Mouse (Mus musculus) gonadal fat pad, adult 2 months (tissue): ENCODE results near the gene 4930583I09Rik. TPM values are rescaled to one million over a fixed set of nuclear protein-coding genes. Genes with fewer than 3 reads are reported as not detected.

Experiments
- DNase-seq: peaks from one replicate; pipeline ENCODE4 v3.0.0-alpha.2; 2012; ENCODE audit warnings: low read depth
- polyA plus RNA-seq: library from polyadenylated mRNA; depleted of rRNA; stranded (reverse); fragments of >200 nt; gene quantifications from 2 replicates; pipeline ENCODE4 v1.2.3, GENCODE M21; 2012; rRNA removed

Gene 4930583I09Rik
- polyA plus RNA-seq = not detected in 2 replicates

GRCm38 (mm10) chr17:64835928-64836327 is at the start of gene 4930583I09Rik:
4930583I09Rik (minus strand) TSS chr17:64836071.
- DNase-seq = no peak

- DNase-seq = no peak
Measured at GRCm38 (mm10) chr17:64876111-64876510, 40.2 kb upstream of the 4930583I09Rik start.

GRCm38 (mm10) chr17:64873651-64874072 is 37.8 kb upstream of the 4930583I09Rik start:
- DNase-seq = peak; percentile 5

GRCm38 (mm10) chr17:64863817-64864216 is 27.9 kb upstream of the 4930583I09Rik start:
- DNase-seq = no peak

GRCm38 (mm10) chr17:64860963-64861362 is 25.1 kb upstream of the 4930583I09Rik start:
- no peak for DNase-seq

- no peak for DNase-seq
Measured at GRCm38 (mm10) chr17:64858848-64859247, 23.0 kb upstream of the 4930583I09Rik start.

GRCm38 (mm10) chr17:64848031-64848430 is 12.2 kb upstream of the 4930583I09Rik start:
- no peak for DNase-seq

- DNase-seq = no peak
Measured at GRCm38 (mm10) chr17:64846654-64847053, 10.8 kb upstream of the 4930583I09Rik start.

GRCm38 (mm10) chr17:64836892-64837291 is 1.0 kb upstream of the 4930583I09Rik start:
- DNase-seq = no peak

- DNase-seq = no peak
Measured at GRCm38 (mm10) chr17:64836352-64836751, 481 bp upstream of the 4930583I09Rik start.

GRCm38 (mm10) chr17:64833906-64834490 is 1.9 kb downstream of the 4930583I09Rik start:
- DNase-seq = no peak

- DNase-seq = no peak
Measured at GRCm38 (mm10) chr17:64833071-64833470, 2.8 kb downstream of the 4930583I09Rik start.

GRCm38 (mm10) chr17:64827482-64827881 is 8.4 kb downstream of the 4930583I09Rik start:
- no peak for DNase-seq

GRCm38 (mm10) chr17:64826843-64827242 is 9.0 kb downstream of the 4930583I09Rik start:
- DNase-seq = no peak

GRCm38 (mm10) chr17:64822561-64822960 is 13.3 kb downstream of the 4930583I09Rik start:
- no peak for DNase-seq

- DNase-seq = no peak
Measured at GRCm38 (mm10) chr17:64820841-64821593, 14.9 kb downstream of the 4930583I09Rik start.

- no peak for DNase-seq
Measured at GRCm38 (mm10) chr17:64816298-64816697, 19.6 kb downstream of the 4930583I09Rik start.

- DNase-seq = no peak
Measured at GRCm38 (mm10) chr17:64815806-64816205, 20.1 kb downstream of the 4930583I09Rik start.

- DNase-seq = no peak
Measured at GRCm38 (mm10) chr17:64813568-64813967, 22.3 kb downstream of the 4930583I09Rik start.

GRCm38 (mm10) chr17:64806035-64806589 is 29.8 kb downstream of the 4930583I09Rik start:
- no peak for DNase-seq

- DNase-seq = no peak
Measured at GRCm38 (mm10) chr17:64804375-64805124, 31.3 kb downstream of the 4930583I09Rik start.

GRCm38 (mm10) chr17:64802956-64803275 is 33.0 kb downstream of the 4930583I09Rik start:
- no peak for DNase-seq
